Comparison of ENCODE assay signal across 8 mouse cellular contexts in genomic region chr11:105126520-105127029, GRCm38 (mm10). TPM values are rescaled to one million over a fixed set of nuclear protein-coding genes. Genes with fewer than 3 reads are reported as not detected.
DNase-seq lines count a peak whose midpoint lies in the region; ATAC-seq and TF ChIP-seq lines count a peak whose summit lies in the region.

No protein-coding gene starts in this region.

- H3K36me3 ChIP-seq in kidney, postnatal 0 days (ENCODE audit: insufficient read depth, low read length): peaks cover 14% of the 10 kb centered on the region
- H3K36me3 ChIP-seq in forebrain, embryonic 15.5 days: peaks cover 8% of the 10 kb centered on the region
- H3K36me3 ChIP-seq in liver, embryonic 16.5 days (ENCODE audit: control insufficient read depth, insufficient read depth): peaks cover 8% of the 10 kb centered on the region

- H3K27me3 ChIP-seq in kidney, postnatal 0 days (ENCODE audit: insufficient read depth, low read length): no peaks in the 10 kb centered on the region
- H3K27me3 ChIP-seq in Patski: no peaks in the 10 kb centered on the region
- H3K27me3 ChIP-seq in forebrain, embryonic 15.5 days: no peaks in the 10 kb centered on the region
- H3K27me3 ChIP-seq in liver, embryonic 16.5 days (ENCODE audit: control insufficient read depth, insufficient read depth, low read depth, low read length): no peaks in the 10 kb centered on the region

- 0 out of 2 replicates have a peak, but pooled peaks have one; percentile 2 for ATAC-seq in kidney, postnatal 0 days (replicated peaks; ENCODE audit: low FRiP score, low read depth)
- ATAC-seq in Patski: peak; percentile 4
- ATAC-seq in forebrain, embryonic 15.5 days (replicated peaks): peak; percentile 46
- ATAC-seq in liver, embryonic 16.5 days (ENCODE audit: low read depth): peak; percentile 14; the same call in 1 of the 2 replicates

- peaks cover 8% of the 10 kb centered on the region; the same call in 1 of the 2 replicates for H3K4me1 ChIP-seq in kidney, postnatal 0 days (replicated peaks; ENCODE audit: insufficient read depth, low read length)
- H3K4me1 ChIP-seq in forebrain, embryonic 15.5 days: peaks cover 11% of the 10 kb centered on the region
- peaks cover 17% of the 10 kb centered on the region for H3K4me1 ChIP-seq in liver, embryonic 16.5 days (ENCODE audit: control insufficient read depth, low read depth, low read length)

- H3K9me3 ChIP-seq in kidney, postnatal 0 days (replicated peaks; ENCODE audit: low read length): no peaks in the 10 kb centered on the region
- H3K9me3 ChIP-seq in forebrain, embryonic 15.5 days: no peaks in the 10 kb centered on the region
- H3K9me3 ChIP-seq in liver, embryonic 16.5 days (replicated peaks; ENCODE audit: control insufficient read depth, low read length): no peaks in the 10 kb centered on the region

- peak overlapping the region; percentile 78 for H3K4me3 ChIP-seq in kidney, postnatal 0 days (replicated peaks; ENCODE audit: low read depth, low read length)
- peak overlapping the region; percentile 94 for H3K4me3 ChIP-seq in forebrain, embryonic 15.5 days
- peak overlapping the region; percentile 91 for H3K4me3 ChIP-seq in liver, embryonic 16.5 days (ENCODE audit: low read depth, low read length)

- under 1% methylated on average over 48 of the region's 49 CpGs for WGBS in kidney, postnatal 0 days
- 0% methylated on average over 48 of the region's 49 CpGs for WGBS in forebrain, embryonic 15.5 days
- under 1% methylated on average over 44 of the region's 49 CpGs for WGBS in liver, embryonic 16.5 days (ENCODE audit: insufficient replicate concordance)

- no peak for DNase-seq in kidney, postnatal 0 days (ENCODE audit: low spot score)
- no peak for DNase-seq in kidney, adult 8-10 months
- DNase-seq in Patski (ENCODE audit: low read depth, low spot score): no peak
- no peak for DNase-seq in B cell, adult 2 months
- DNase-seq in thymus, adult 18-20 months: no peak
- no peak for DNase-seq in thymus, postnatal 14 days

- peak overlapping the region; percentile 65 for H3K9ac ChIP-seq in kidney, postnatal 0 days (ENCODE audit: low read depth, low read length)
- peak overlapping the region; percentile 69 for H3K9ac ChIP-seq in forebrain, embryonic 15.5 days (replicated peaks)
- peak overlapping the region; percentile 71 for H3K9ac ChIP-seq in liver, embryonic 16.5 days (ENCODE audit: low read depth, low read length)

- in situ Hi-C loops in Patski (cut with MboI; ENCODE audit: low pct_unique_long_range_greater_than_20kb): loop anchor here (10.0 to 25.0 kb wide), 2 partner anchors 522 to 814 kb away; partner anchors contain the start of gene Itgb3

- POLR2A ChIA-PET in Patski (lab: Charles Lee): interaction anchor here (1.5 kb wide), 1 partner anchor 55 kb away, joined by 5 read pairs; no protein-coding TSS in a partner anchor

- H3K27ac ChIP-seq in kidney, postnatal 0 days: no peak overlapping the region
- H3K27ac ChIP-seq in forebrain, embryonic 15.5 days (replicated peaks): peak overlapping the region; percentile 47; the same call in 1 of the 2 replicates
- no peak overlapping the region for H3K27ac ChIP-seq in liver, embryonic 16.5 days (ENCODE audit: low read length)

- H3K4me2 ChIP-seq in kidney, postnatal 0 days (ENCODE audit: low read length): peak overlapping the region; percentile 83
- H3K4me2 ChIP-seq in forebrain, embryonic 15.5 days (replicated peaks): peak overlapping the region; percentile 83
- H3K4me2 ChIP-seq in liver, embryonic 16.5 days (ENCODE audit: low read depth, low read length): peak overlapping the region; percentile 93

- no peak for TF ChIP-seq CTCF in kidney, postnatal 0 days (IDR thresholded peaks at IDR 0.05; ENCODE audit: low read depth)
- no peak for TF ChIP-seq CTCF in Patski (IDR thresholded peaks at IDR 0.05)

- CTCF ChIA-PET in Patski (lab: Charles Lee): interaction anchor here (0.9 kb wide), 1 partner anchor 535 kb away, joined by 3 read pairs; no protein-coding TSS in a partner anchor

RNA-seq across cellular contexts. Expression of gene Mettl2, which starts 0.3 kb away (rescaled TPM):
- polyA plus RNA-seq in kidney, postnatal 0 days (2015; fragmentation: Nextera tagmentation; extraction: Ambion mirVana): 22.3 and 24.0 TPM in 2 replicates
- 27.1 TPM for polyA plus RNA-seq in Patski (2021)
- polyA plus RNA-seq in forebrain, embryonic 15.5 days (2015; fragmentation: Nextera tagmentation; extraction: Ambion mirVana): 30.6 and 34.7 TPM in 2 replicates
- 13.8 and 15.1 TPM in 2 replicates for polyA plus RNA-seq in liver, embryonic 16.5 days (2015; fragmentation: Nextera tagmentation; extraction: Ambion mirVana)

RNA-seq across cellular contexts. Expression of gene Gm10842, which starts 20.1 kb away (rescaled TPM):
- polyA plus RNA-seq in kidney, postnatal 0 days (2015; fragmentation: Nextera tagmentation; extraction: Ambion mirVana): not detected in 2 replicates
- polyA plus RNA-seq in Patski (2021): not detected
- not detected in 2 replicates for polyA plus RNA-seq in forebrain, embryonic 15.5 days (2015; fragmentation: Nextera tagmentation; extraction: Ambion mirVana)
- polyA plus RNA-seq in liver, embryonic 16.5 days (2015; fragmentation: Nextera tagmentation; extraction: Ambion mirVana): not detected in 2 replicates

RNA-seq across cellular contexts. Expression of gene Tlk2, which starts 52.0 kb away (rescaled TPM):
- polyA plus RNA-seq in kidney, postnatal 0 days (2015; fragmentation: Nextera tagmentation; extraction: Ambion mirVana): 17.5 and 18.8 TPM in 2 replicates
- polyA plus RNA-seq in Patski (2021): 66.1 TPM
- 18.6 TPM in 2 replicates for polyA plus RNA-seq in forebrain, embryonic 15.5 days (2015; fragmentation: Nextera tagmentation; extraction: Ambion mirVana)
- 5.5 and 6.6 TPM in 2 replicates for polyA plus RNA-seq in liver, embryonic 16.5 days (2015; fragmentation: Nextera tagmentation; extraction: Ambion mirVana)
